Mouse (Mus musculus) stomach, postnatal 0 days (tissue): Measurements from ENCODE around the gene Dcxr. TPM values are rescaled to one million over a fixed set of nuclear protein-coding genes. Genes with fewer than 3 reads are reported as not detected.

Source experiments
- polyA plus RNA-seq: library from polyadenylated mRNA; unstranded; fragments of >200 nt; fragmentation: Nextera tagmentation; extraction: Ambion mirVana; gene quantifications from 2 replicates; pipeline ENCODE4 v1.2.1, GENCODE M21; 2015

Gene Dcxr
- polyA plus RNA-seq, 1 experiment from 2014 or later: 56.3 TPM

Other genes with a start within 250 kb of the Dcxr start
- 133 and 134 TPM in 2 replicates for gene Mrpl12, start 242.7 kb downstream of the Dcxr start, polyA plus RNA-seq
- gene Slc25a10, start 235.4 kb downstream of the Dcxr start, polyA plus RNA-seq: 86.1 and 94.0 TPM in 2 replicates
- 3.5 and 5.8 TPM in 2 replicates for gene Gcgr, start 196.6 kb downstream of the Dcxr start, polyA plus RNA-seq
- 113 and 115 TPM in 2 replicates for gene Mcrip1, start 177.6 kb downstream of the Dcxr start, polyA plus RNA-seq
- not detected in 2 replicates for gene Ppp1r27, start 176.1 kb downstream of the Dcxr start, polyA plus RNA-seq
- gene P4hb, start 154.0 kb downstream of the Dcxr start, polyA plus RNA-seq: 858 and 892 TPM in 2 replicates
- 352 and 362 TPM in 2 replicates for gene Arhgdia, start 145.7 kb downstream of the Dcxr start, polyA plus RNA-seq
- 213 TPM in 2 replicates for gene Alyref, start 128.9 kb downstream of the Dcxr start, polyA plus RNA-seq
- 121 and 126 TPM in 2 replicates for gene Anapc11, start 128.9 kb downstream of the Dcxr start, polyA plus RNA-seq
- gene Npb, start 118.8 kb downstream of the Dcxr start, polyA plus RNA-seq: 20.4 and 20.9 TPM in 2 replicates
- gene Pcyt2, start 109.3 kb downstream of the Dcxr start, polyA plus RNA-seq: 73.7 and 79.0 TPM in 2 replicates
- gene Sirt7, start 102.0 kb downstream of the Dcxr start, polyA plus RNA-seq: 36.1 and 42.2 TPM in 2 replicates
- 21.0 and 21.3 TPM in 2 replicates for gene Mafg, start 93.7 kb downstream of the Dcxr start, polyA plus RNA-seq
- 13.9 and 18.4 TPM in 2 replicates for gene Pycr1, start 83.5 kb downstream of the Dcxr start, polyA plus RNA-seq
- 0.21 TPM in 1 of 2 replicates, not detected in the other for gene Myadml2, start 79.1 kb downstream of the Dcxr start, polyA plus RNA-seq
- gene Notum, start 66.1 kb downstream of the Dcxr start, polyA plus RNA-seq: 1.4 and 2.7 TPM in 2 replicates
- gene Aspscr1, start 54.3 kb downstream of the Dcxr start, polyA plus RNA-seq: 74.1 and 81.1 TPM in 2 replicates
- 123 and 127 TPM in 2 replicates for gene Cenpx, start 13.5 kb downstream of the Dcxr start, polyA plus RNA-seq
- 18.7 and 20.4 TPM in 2 replicates for gene Lrrc45, start 13.4 kb downstream of the Dcxr start, polyA plus RNA-seq
- gene Rac3, start 5.8 kb downstream of the Dcxr start, polyA plus RNA-seq: 21.9 and 22.1 TPM in 2 replicates
- 129 and 160 TPM in 2 replicates for gene Cbr2, start 4.8 kb upstream of the Dcxr start, polyA plus RNA-seq
- gene Hmga1b, start 35.5 kb upstream of the Dcxr start, polyA plus RNA-seq: 3.0 and 3.1 TPM in 2 replicates
- gene Rfng, start 56.9 kb upstream of the Dcxr start, polyA plus RNA-seq: 18.1 and 23.2 TPM in 2 replicates
- gene Gps1, start 57.0 kb upstream of the Dcxr start, polyA plus RNA-seq: 94.5 and 98.6 TPM in 2 replicates
- 39.8 and 42.4 TPM in 2 replicates for gene Dus1l, start 69.1 kb upstream of the Dcxr start, polyA plus RNA-seq
- 16.0 and 19.7 TPM in 2 replicates for gene Fasn, start 97.3 kb upstream of the Dcxr start, polyA plus RNA-seq
- gene Ccdc57, start 205.6 kb upstream of the Dcxr start, polyA plus RNA-seq: 1.1 and 1.4 TPM in 2 replicates
- 7.2 and 10.0 TPM in 2 replicates for gene Slc16a3, start 221.2 kb upstream of the Dcxr start, polyA plus RNA-seq